Comparison of ENCODE assay signal across 8 mouse cellular contexts in the genomic region with DNA sequence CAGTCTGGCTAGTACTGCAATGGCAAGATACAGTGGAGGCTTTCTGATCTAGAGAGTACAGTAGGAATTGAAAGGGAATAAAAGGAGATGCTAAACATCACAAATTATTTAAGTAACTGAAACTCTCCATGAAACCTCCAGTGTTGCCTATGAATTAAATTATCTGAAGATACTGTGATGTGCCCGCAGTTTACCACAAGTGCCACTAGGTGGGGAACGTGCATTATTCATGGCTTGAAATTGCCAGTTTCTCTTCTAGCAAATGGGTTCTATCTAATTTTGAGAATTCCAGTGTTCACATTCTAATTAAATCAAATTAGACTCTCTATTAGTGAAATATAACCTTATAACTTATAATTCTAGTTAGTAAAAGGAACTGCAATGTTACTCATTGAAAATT.
A peak's percentile ranks its signal among the peaks of the same experiment; 100 is the strongest.
DNase-seq lines count a peak whose midpoint lies in the region; ATAC-seq lines count a peak whose summit lies in the region.

No protein-coding gene starts in this region.

- H3K27me3 ChIP-seq in splenic B cell, adult 2 months (ENCODE audit: control insufficient read depth, insufficient read depth, low read length, poor library complexity, severe bottlenecking) = no peaks in the 10 kb centered on the region

- peak; percentile 13 for DNase-seq in adrenal gland, adult 2 months
- DNase-seq in adrenal gland, adult 8-10 months = no peak
- DNase-seq in thymus, postnatal 0 days (ENCODE audit: low spot score) = peak; percentile 24
- no peak for DNase-seq in thymus, postnatal 14 days
- peak; percentile 11 for DNase-seq in fibroblast of lung, adult 2 months (ENCODE audit: low read depth)
- DNase-seq in layer of hippocampus, adult 18-20 months (ENCODE audit: low spot score in 2 of 2) = peak; percentile 33 to 76
- peak; percentile 34 for DNase-seq in splenic B cell, adult 2 months (ENCODE audit: low read depth, low spot score)

- no peaks in the 10 kb centered on the region for H3K36me3 ChIP-seq in splenic B cell, adult 2 months (ENCODE audit: control insufficient read depth, insufficient read depth, low read length, poor library complexity, severe bottlenecking)

- ATAC-seq in megakaryocyte, adult 5-6 weeks (ENCODE audit: poor library complexity, severe bottlenecking) = peak; percentile 73

Comparison
In these comparisons a context has a peak if more than half of its experiments do, and no peak if none do; other contexts are left out.
1. DNase-seq: peak in adrenal gland, adult 2 months (single experiment), thymus, postnatal 0 days (single experiment), fibroblast of lung, adult 2 months (single experiment), layer of hippocampus, adult 18-20 months (2 of 2) and splenic B cell, adult 2 months (single experiment); none in adrenal gland, adult 8-10 months (single experiment) and thymus, postnatal 14 days (single experiment).